15 mouse cellular contexts compared by ENCODE assay signal in genomic region chr11:21729961-21730360, GRCm38 (mm10).
DNase-seq lines count a peak whose midpoint lies in the region.
"Had no signal": no experiment of that assay in that cellular context is flagged by ENCODE, and none has a peak within 500 bp of the region (broad histone marks: within the 10 kb centered on the region; RNA-seq: fewer than 3 reads in every experiment).

No protein-coding gene starts in this region.

- peak; percentile 27 for DNase-seq in kidney, adult 11 months
- no peak for DNase-seq in kidney, postnatal 4 days
- peak; percentile 17 for DNase-seq in ovary, postnatal 36 days (ENCODE audit: low spot score)
- no peak for DNase-seq in ovary, postnatal 10 days (ENCODE audit: low spot score)
- DNase-seq in kidney, postnatal 36 days, result peak; percentile 17 to 36
- DNase-seq in lung, postnatal 36 days, result peak; percentile 63
- no peak for DNase-seq in layer of hippocampus, adult 18-20 months (ENCODE audit: low spot score in 2 of 2)
- DNase-seq in Muller cell, postnatal 12 days (ENCODE audit: inconsistent ontology term), result no peak
- DNase-seq: cerebellum, adult 11 months; cerebellum, postnatal 25 days; embryo, embryonic 11 days; heart, postnatal 36 days; right cerebral cortex, postnatal 14 days; spleen, adult 18-20 months; thymus, postnatal 36 days had no signal

Comparison
In these comparisons a context has a peak if more than half of its experiments do, and no peak if none do; other contexts are left out.
1. DNase-seq: peak in kidney, adult 11 months (single experiment), ovary, postnatal 36 days (single experiment), kidney, postnatal 36 days (2 of 2) and lung, postnatal 36 days (single experiment); none in kidney, postnatal 4 days (0 of 2), ovary, postnatal 10 days (single experiment), layer of hippocampus, adult 18-20 months (0 of 2) and Muller cell, postnatal 12 days (single experiment).